Mouse (Mus musculus): ENCODE data around the gene Camsap1.

- TF ChIP-seq CTCF (IDR thresholded peaks at IDR 0.05; ENCODE audit: low read depth) (peak; percentile 68), EP300 (IDR thresholded peaks at IDR 0.05; ENCODE audit: low read depth) (no peak)
Observed at GRCm38 (mm10) chr2:25931249-25931859, 51.7 kb downstream of the Camsap1 start.

Data from liver, postnatal 0 days (tissue).